Comparison of ENCODE assay signal across 13 mouse cellular contexts in the genomic region with DNA sequence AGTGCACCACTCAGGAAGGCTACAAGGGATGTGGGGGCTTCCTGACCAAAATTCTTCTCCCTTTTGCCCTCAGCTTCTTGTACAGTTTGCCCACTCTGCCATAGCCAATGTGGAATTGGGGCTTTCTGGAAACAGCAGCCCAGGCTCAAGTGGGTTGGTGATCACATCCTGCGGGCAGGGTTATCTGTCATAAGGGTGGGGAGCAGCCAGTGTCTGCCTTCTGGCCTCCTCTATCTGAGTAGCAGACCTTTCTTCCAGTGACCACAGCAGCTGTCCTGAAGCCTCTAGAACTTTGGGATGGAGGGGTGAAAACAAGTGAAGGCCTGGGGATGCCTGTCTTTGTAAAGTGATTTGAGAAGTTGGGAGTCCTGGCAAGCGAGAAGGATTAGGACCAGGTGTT.
DNase-seq lines count a peak whose midpoint lies in the region; ATAC-seq lines count a peak whose summit lies in the region.
"Had no signal": no experiment of that assay in that cellular context is flagged by ENCODE, and none has a peak within 500 bp of the region (broad histone marks: within the 10 kb centered on the region; RNA-seq: fewer than 3 reads in every experiment).

No protein-coding gene starts in this region.

- intact Hi-C loops in left cerebral cortex, postnatal 36 days (cut with DNase I): no loop called here

- H3K36me3 ChIP-seq in kidney, embryonic 14.5 days (ENCODE audit: control insufficient read depth, insufficient read depth, low read length): no peaks in the 10 kb centered on the region
- H3K36me3 ChIP-seq in embryonic facial prominence, embryonic 12.5 days: no peaks in the 10 kb centered on the region
- no peaks in the 10 kb centered on the region for H3K36me3 ChIP-seq in hindbrain, embryonic 15.5 days

- 0 out of 2 replicates have a peak, but pooled peaks have one; percentile 14 for ATAC-seq in kidney, embryonic 14.5 days (ENCODE audit: low FRiP score, low TSS enrichment)
- 0 out of 2 replicates have a peak, but pooled peaks have one; percentile 16 for ATAC-seq in embryonic facial prominence, embryonic 12.5 days (ENCODE audit: insufficient number of reproducible peaks, insufficient read depth, low FRiP score, low TSS enrichment)
- no peak for ATAC-seq in hindbrain, embryonic 15.5 days (ENCODE audit: low FRiP score, low read depth)
- ATAC-seq in megakaryocyte progenitor cell, adult 5-6 weeks (replicated peaks; ENCODE audit: poor library complexity): peak; percentile 58

- DNase-seq in kidney, postnatal 36 days: no peak
- DNase-seq in left cerebral cortex, postnatal 36 days (ENCODE audit: low spot score in 2 of 2): no peak
- DNase-seq in cerebellum, postnatal 25 days: no peak
- no peak for DNase-seq in ovary, postnatal 36 days (ENCODE audit: low spot score)
- DNase-seq: adrenal gland, adult 8-10 months; cerebellum, adult 9-10 months; gastrocnemius, postnatal 36 days; layer of hippocampus, adult 9-11 months; right cerebral cortex, postnatal 14 days had no signal

- H3K4me3 ChIP-seq in kidney, embryonic 14.5 days (ENCODE audit: low read length): no peak overlapping the region; the same call in 1 of the 2 replicates
- peak overlapping the region; percentile 34; the same call in 1 of the 2 replicates for H3K4me3 ChIP-seq in embryonic facial prominence, embryonic 12.5 days
- no peak overlapping the region for H3K4me3 ChIP-seq in hindbrain, embryonic 15.5 days

- 83% methylated on average over 2 of the region's 2 CpGs for WGBS in kidney, embryonic 14.5 days
- 69% methylated on average over 2 of the region's 2 CpGs for WGBS in embryonic facial prominence, embryonic 12.5 days
- WGBS in hindbrain, embryonic 15.5 days: 76% methylated on average over 2 of the region's 2 CpGs

- H3K4me2 ChIP-seq in kidney, embryonic 14.5 days (replicated peaks; ENCODE audit: low read depth, low read length): peak overlapping the region; percentile 75
- H3K4me2 ChIP-seq in embryonic facial prominence, embryonic 12.5 days (replicated peaks): peak overlapping the region; percentile 54
- peak overlapping the region; percentile 55; the same call in 1 of the 2 replicates for H3K4me2 ChIP-seq in hindbrain, embryonic 15.5 days

- no peak overlapping the region for H3K27ac ChIP-seq in kidney, embryonic 14.5 days (ENCODE audit: low read depth, low read length)
- H3K27ac ChIP-seq in embryonic facial prominence, embryonic 12.5 days: no peak overlapping the region
- H3K27ac ChIP-seq in hindbrain, embryonic 15.5 days (replicated peaks): no peak overlapping the region

- 0 out of 2 replicates have a peak, but pooled peaks cover 3% of the 10 kb centered on the region for H3K4me1 ChIP-seq in kidney, embryonic 14.5 days (ENCODE audit: control insufficient read depth, insufficient read depth, low read length)
- peaks cover 28% of the 10 kb centered on the region for H3K4me1 ChIP-seq in embryonic facial prominence, embryonic 12.5 days
- H3K4me1 ChIP-seq in hindbrain, embryonic 15.5 days (replicated peaks): peaks cover 17% of the 10 kb centered on the region

- H3K9ac ChIP-seq in kidney, embryonic 14.5 days (ENCODE audit: low read depth, low read length): no peak overlapping the region
- H3K9ac ChIP-seq in embryonic facial prominence, embryonic 12.5 days: no peak overlapping the region
- H3K9ac ChIP-seq in hindbrain, embryonic 15.5 days: no peak overlapping the region

- peaks cover 2% of the 10 kb centered on the region; the same call in 1 of the 2 replicates for H3K27me3 ChIP-seq in kidney, embryonic 14.5 days (ENCODE audit: control insufficient read depth, insufficient read depth, low read length)
- H3K27me3 ChIP-seq in embryonic facial prominence, embryonic 12.5 days: no peaks in the 10 kb centered on the region
- peaks cover 5% of the 10 kb centered on the region; the same call in 1 of the 2 replicates for H3K27me3 ChIP-seq in hindbrain, embryonic 15.5 days

- peaks cover 2% of the 10 kb centered on the region; the same call in 1 of the 2 replicates for H3K9me3 ChIP-seq in kidney, embryonic 14.5 days (ENCODE audit: control insufficient read depth, low read length)
- H3K9me3 ChIP-seq in embryonic facial prominence, embryonic 12.5 days: no peaks in the 10 kb centered on the region
- H3K9me3 ChIP-seq in hindbrain, embryonic 15.5 days: no peaks in the 10 kb centered on the region
